Mouse (Mus musculus): ENCODE data around the gene Trnp1. TPM values are rescaled to one million over a fixed set of nuclear protein-coding genes. Genes with fewer than 3 reads are reported as not detected.

The Trnp1 gene
- total and polyA plus RNA-seq, 2 experiments from 2014 or later: 15.2 to 52.2 TPM

- no peak overlapping the region for H3K4me3 ChIP-seq (ENCODE audit: low read depth, low read length)
- ATAC-seq (ENCODE audit: low FRiP score) (no peak), DNase-seq (ENCODE audit: low spot score) (no peak)
- H3K9ac ChIP-seq (replicated peaks; ENCODE audit: low read length, poor library complexity, severe bottlenecking): no peak overlapping the region
- H3K36me3 ChIP-seq (ENCODE audit: insufficient read depth, low read length): no peaks in the 10 kb centered on the region
- H3K4me1 ChIP-seq (ENCODE audit: insufficient read depth, low read length): 0 out of 2 replicates have a peak, but pooled peaks cover 4% of the 10 kb centered on the region
- H3K27me3 ChIP-seq (ENCODE audit: insufficient read depth, low read length): peaks cover 10% of the 10 kb centered on the region
- 0 out of 2 replicates have a peak, but pooled peaks have one; percentile 20 for TF ChIP-seq CTCF (IDR thresholded peaks at IDR 0.05)
- H3K27ac ChIP-seq (ENCODE audit: low read depth, low read length): no peak overlapping the region
- 79% methylated on average over 7 of the region's 7 CpGs for WGBS
- no peaks in the 10 kb centered on the region for H3K9me3 ChIP-seq (ENCODE audit: low read length)
- no peak overlapping the region for H3K4me2 ChIP-seq (ENCODE audit: low read depth, low read length, poor library complexity, severe bottlenecking)
Observed at GRCm38 (mm10) chr4:133471135-133471821, 27.1 kb downstream of the Trnp1 start.

DNA sequence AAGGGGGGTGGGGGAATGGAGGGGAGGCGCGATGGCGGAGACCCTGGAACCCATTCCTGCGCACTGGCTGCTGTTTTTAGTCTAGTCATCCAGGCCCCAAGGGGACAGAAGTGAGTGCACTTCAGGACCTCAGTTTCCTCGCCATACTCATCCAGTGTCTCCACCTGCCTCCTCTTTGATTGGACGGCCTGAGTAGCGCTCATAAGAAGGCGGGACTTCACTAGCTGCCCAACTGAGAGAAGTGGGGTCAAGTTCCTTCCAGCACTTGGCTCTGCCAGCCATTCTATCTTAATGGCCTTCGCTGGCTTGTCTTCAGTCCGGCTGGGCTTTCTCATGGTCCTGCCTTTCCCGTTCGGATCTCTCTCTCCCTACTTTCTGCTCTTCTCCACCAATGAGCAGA, 29.2 kb downstream of the Trnp1 start:
- Histone ChIP-seq H3K4me1 (ENCODE audit: insufficient read depth, low read length) (0 out of 2 replicates have a peak, but pooled peaks cover 4% of the 10 kb centered on the region), H3K36me3 (ENCODE audit: insufficient read depth, low read length) (no peaks in the 10 kb centered on the region), H3K9ac (replicated peaks; ENCODE audit: low read length, poor library complexity, severe bottlenecking) (no peak overlapping the region), H3K27me3 (ENCODE audit: insufficient read depth, low read length) (peaks cover 10% of the 10 kb centered on the region), H3K4me2 (ENCODE audit: low read depth, low read length, poor library complexity, severe bottlenecking) (no peak overlapping the region), H3K27ac (ENCODE audit: low read depth, low read length) (no peak overlapping the region), H3K4me3 (ENCODE audit: low read depth, low read length) (no peak overlapping the region), H3K9me3 (ENCODE audit: low read length) (no peaks in the 10 kb centered on the region)
- WGBS: 21% methylated on average over 12 of the region's 12 CpGs
- ATAC-seq (ENCODE audit: low FRiP score) (no peak), DNase-seq (ENCODE audit: low spot score) (no peak)
- no peak for TF ChIP-seq CTCF (IDR thresholded peaks at IDR 0.05)

DNA sequence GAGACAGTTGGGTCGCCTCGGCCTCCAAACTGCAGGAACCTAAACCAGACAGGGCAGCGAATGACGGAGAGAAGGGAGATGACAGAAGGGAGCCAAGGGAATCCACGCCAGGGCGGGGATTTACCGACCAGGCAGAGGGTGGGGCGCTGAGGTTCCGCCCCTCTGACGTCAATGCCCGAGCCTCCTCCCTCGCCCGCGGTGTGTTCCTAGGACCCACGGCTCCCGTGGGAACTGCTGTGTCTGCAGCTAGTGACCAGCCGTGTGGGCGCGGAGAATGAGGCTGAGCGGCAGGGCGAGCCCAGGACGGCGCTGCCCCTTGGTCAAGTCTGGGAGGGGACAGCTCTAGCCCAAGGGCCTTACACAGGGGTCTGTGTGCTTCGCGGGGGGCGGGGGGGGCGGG, 30.3 kb downstream of the Trnp1 start:
- Histone ChIP-seq H3K9me3 (ENCODE audit: low read length) (no peaks in the 10 kb centered on the region), H3K27ac (ENCODE audit: low read depth, low read length) (no peak overlapping the region), H3K9ac (replicated peaks; ENCODE audit: low read length, poor library complexity, severe bottlenecking) (peak overlapping the region; percentile 51), H3K27me3 (ENCODE audit: insufficient read depth, low read length) (peaks cover 10% of the 10 kb centered on the region), H3K4me1 (ENCODE audit: insufficient read depth, low read length) (0 out of 2 replicates have a peak, but pooled peaks cover 4% of the 10 kb centered on the region), H3K36me3 (ENCODE audit: insufficient read depth, low read length) (no peaks in the 10 kb centered on the region), H3K4me2 (ENCODE audit: low read depth, low read length, poor library complexity, severe bottlenecking) (peak overlapping the region; percentile 95), H3K4me3 (ENCODE audit: low read depth, low read length) (peak overlapping the region; percentile 45)
- TF ChIP-seq CTCF (IDR thresholded peaks at IDR 0.05): no peak
- DNase-seq (ENCODE audit: low spot score) (peak; percentile 70), ATAC-seq (ENCODE audit: low FRiP score) (no peak)
- 0% methylated on average over 26 of the region's 27 CpGs for WGBS

GRCm38 (mm10) chr4:133463184-133463583, 35.2 kb downstream of the Trnp1 start:
- WGBS: 60% methylated on average over 6 of the region's 6 CpGs
- Histone ChIP-seq H3K9ac (replicated peaks; ENCODE audit: low read length, poor library complexity, severe bottlenecking) (no peak overlapping the region), H3K4me2 (ENCODE audit: low read depth, low read length, poor library complexity, severe bottlenecking) (no peak overlapping the region), H3K36me3 (ENCODE audit: insufficient read depth, low read length) (no peaks in the 10 kb centered on the region), H3K4me1 (ENCODE audit: insufficient read depth, low read length) (no peaks in the 10 kb centered on the region), H3K9me3 (ENCODE audit: low read length) (no peaks in the 10 kb centered on the region), H3K27ac (ENCODE audit: low read depth, low read length) (no peak overlapping the region), H3K4me3 (ENCODE audit: low read depth, low read length) (no peak overlapping the region), H3K27me3 (ENCODE audit: insufficient read depth, low read length) (no peaks in the 10 kb centered on the region)
- no peak for ATAC-seq (ENCODE audit: low FRiP score)
- DNase-seq (ENCODE audit: low spot score): no peak
- TF ChIP-seq CTCF (IDR thresholded peaks at IDR 0.05): no peak

DNA sequence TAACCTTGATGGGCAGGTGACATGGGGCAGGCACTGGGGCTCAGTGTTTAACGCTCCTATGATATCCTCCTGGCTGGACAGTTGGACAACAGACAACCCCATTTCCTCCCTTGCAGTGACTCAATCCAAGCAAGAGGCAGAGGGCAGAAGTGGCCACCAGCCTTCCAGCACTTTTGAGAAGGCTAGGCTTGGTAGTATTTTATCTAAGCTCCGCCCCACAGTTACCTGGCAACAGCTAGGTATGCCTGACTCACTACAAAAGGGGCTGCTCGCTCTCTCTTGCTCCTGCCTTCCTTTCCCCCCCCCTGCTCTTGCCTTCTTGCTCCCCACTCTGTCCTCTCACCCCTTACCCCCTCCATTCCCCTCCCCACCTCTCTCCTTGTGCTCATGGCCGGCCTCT, 37.0 kb downstream of the Trnp1 start:
- H3K9me3 ChIP-seq (ENCODE audit: low read length): no peaks in the 10 kb centered on the region
- H3K27me3 ChIP-seq (ENCODE audit: insufficient read depth, low read length): no peaks in the 10 kb centered on the region
- ATAC-seq (ENCODE audit: low FRiP score) (no peak), DNase-seq (ENCODE audit: low spot score) (no peak)
- TF ChIP-seq CTCF (IDR thresholded peaks at IDR 0.05): no peak
- WGBS: 64% methylated on average over 4 of the region's 4 CpGs
- H3K4me1 ChIP-seq (ENCODE audit: insufficient read depth, low read length): no peaks in the 10 kb centered on the region
- no peak overlapping the region for H3K9ac ChIP-seq (replicated peaks; ENCODE audit: low read length, poor library complexity, severe bottlenecking)
- no peak overlapping the region for H3K4me2 ChIP-seq (ENCODE audit: low read depth, low read length, poor library complexity, severe bottlenecking)
- no peak overlapping the region for H3K4me3 ChIP-seq (ENCODE audit: low read depth, low read length)
- no peaks in the 10 kb centered on the region for H3K36me3 ChIP-seq (ENCODE audit: insufficient read depth, low read length)
- H3K27ac ChIP-seq (ENCODE audit: low read depth, low read length): no peak overlapping the region

- Histone ChIP-seq H3K4me3 (ENCODE audit: low read depth, low read length) (no peak overlapping the region), H3K27ac (ENCODE audit: low read depth, low read length) (no peak overlapping the region), H3K27me3 (ENCODE audit: insufficient read depth, low read length) (no peaks in the 10 kb centered on the region), H3K9ac (replicated peaks; ENCODE audit: low read length, poor library complexity, severe bottlenecking) (no peak overlapping the region), H3K36me3 (ENCODE audit: insufficient read depth, low read length) (no peaks in the 10 kb centered on the region), H3K9me3 (ENCODE audit: low read length) (no peaks in the 10 kb centered on the region), H3K4me1 (ENCODE audit: insufficient read depth, low read length) (no peaks in the 10 kb centered on the region), H3K4me2 (ENCODE audit: low read depth, low read length, poor library complexity, severe bottlenecking) (no peak overlapping the region)
- ATAC-seq (ENCODE audit: low FRiP score) (no peak), DNase-seq (ENCODE audit: low spot score) (no peak)
- TF ChIP-seq CTCF (IDR thresholded peaks at IDR 0.05): peak; percentile 4; the same call in 1 of the 2 replicates
- 56% methylated on average over 5 of the region's 5 CpGs for WGBS
Observed at GRCm38 (mm10) chr4:133460796-133461325, 37.5 kb downstream of the Trnp1 start.
